Mouse (Mus musculus): ENCODE measurements around the gene Plxnc1.

GRCm38 (mm10) chr10:94915746-94916145 is 28.9 kb downstream of the Plxnc1 start:
- TF ChIP-seq EP300 (IDR thresholded peaks at IDR 0.05; ENCODE audit: low read length): peak; percentile 94
- no peak for TF ChIP-seq SMC3 (IDR thresholded peaks at IDR 0.05; ENCODE audit: low read depth, low read length)
- TF ChIP-seq CTCF (conservative IDR thresholded peaks at IDR 0.05 in 1 of 2, IDR thresholded peaks at IDR 0.05 in 1 of 2; ENCODE audit: low read depth in 2 of 2, low read length in 2 of 2): no peak
- no peak for TF ChIP-seq MAFK (IDR thresholded peaks at IDR 0.05; ENCODE audit: insufficient replicate concordance, low read length)
- no peak for TF ChIP-seq ZC3H11A (IDR thresholded peaks at IDR 0.05; ENCODE audit: low read depth, low read length)
- TF ChIP-seq USF2 (conservative IDR thresholded peaks at IDR 0.05; ENCODE audit: low read depth, low read length): no peak
- no peak; the same call in 1 of the 2 replicates for TF ChIP-seq RAD21 (IDR thresholded peaks at IDR 0.05; ENCODE audit: low read depth, low read length)
- no peak; the same call in 1 of the 2 replicates for TF ChIP-seq POLR2A (IDR thresholded peaks at IDR 0.05; ENCODE audit: low read depth, low read length)

Measured in CH12.LX (cell line).